Mouse (Mus musculus): ENCODE measurements around the gene Rln1.

DNA sequence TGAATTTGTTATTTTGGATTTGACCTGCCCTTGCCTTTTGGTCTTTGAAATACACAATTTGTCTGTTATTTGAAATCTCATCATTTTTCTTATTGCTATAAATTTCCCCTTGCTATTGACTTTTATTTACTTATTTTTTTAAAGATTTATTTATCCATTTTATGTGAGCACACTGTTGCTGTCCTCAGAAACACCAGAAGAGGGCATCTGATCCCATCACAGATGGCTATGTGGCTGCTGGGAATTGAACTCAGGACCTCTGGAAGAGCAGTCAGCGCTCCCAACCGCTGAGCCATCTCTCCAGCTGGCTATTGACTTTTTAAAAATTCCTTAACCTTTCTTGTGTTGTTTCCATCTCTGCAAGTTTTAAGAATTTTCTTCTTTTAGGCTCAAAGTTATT lies 2.2 kb upstream of the Rln1 start:
- TF ChIP-seq ZC3H11A (IDR thresholded peaks at IDR 0.05; ENCODE audit: borderline replicate concordance, low read depth, low read length): no peak
- TF ChIP-seq ZNF384 (IDR thresholded peaks at IDR 0.05; ENCODE audit: low read depth, low read length): no peak
- no peak for TF ChIP-seq MAFK (IDR thresholded peaks at IDR 0.05; ENCODE audit: insufficient read depth, low read depth, low read length)

Measured in ES-E14 (cell line).